Mouse (Mus musculus): ENCODE measurements around the gene Tcf3.

GRCm38 (mm10) chr10:80403044-80403692, 30.3 kb downstream of the Tcf3 start:
- TF ChIP-seq CTCF (IDR thresholded peaks at IDR 0.05; ENCODE audit: low read depth, low read length): no peak
- no peak for TF ChIP-seq POLR2A (IDR thresholded peaks at IDR 0.05; ENCODE audit: insufficient read depth, low read length)
- no peak for TF ChIP-seq EP300 (IDR thresholded peaks at IDR 0.05; ENCODE audit: insufficient read depth, low read depth, low read length)

All from ES-Bruce4 (cell line).